Mouse (Mus musculus) monocyte, adult 5-6 weeks (primary cell): ENCODE data around the gene Papln. TPM values are rescaled to one million over a fixed set of nuclear protein-coding genes. Genes with fewer than 3 reads are reported as not detected.

Source experiments
- ATAC-seq: fragments of 153-309, 156-312 bp; replicated peaks from 2 replicates; pipeline ENCODE4 v1.8.0; 2017; ENCODE audit warnings: mild to moderate bottlenecking; ENCODE audit not compliant: low TSS enrichment, insufficient number of reproducible peaks, severe bottlenecking, poor library complexity, low FRiP score
- total RNA-seq: library from RNA; stranded (forward); fragments of 200-1000, 200-491, 200-594 nt; gene quantifications from 3 replicates; pipeline ENCODE4 v1.2.3, GENCODE M21; 2017

The Papln gene
- total RNA-seq, result not detected in 3 replicates

DNA sequence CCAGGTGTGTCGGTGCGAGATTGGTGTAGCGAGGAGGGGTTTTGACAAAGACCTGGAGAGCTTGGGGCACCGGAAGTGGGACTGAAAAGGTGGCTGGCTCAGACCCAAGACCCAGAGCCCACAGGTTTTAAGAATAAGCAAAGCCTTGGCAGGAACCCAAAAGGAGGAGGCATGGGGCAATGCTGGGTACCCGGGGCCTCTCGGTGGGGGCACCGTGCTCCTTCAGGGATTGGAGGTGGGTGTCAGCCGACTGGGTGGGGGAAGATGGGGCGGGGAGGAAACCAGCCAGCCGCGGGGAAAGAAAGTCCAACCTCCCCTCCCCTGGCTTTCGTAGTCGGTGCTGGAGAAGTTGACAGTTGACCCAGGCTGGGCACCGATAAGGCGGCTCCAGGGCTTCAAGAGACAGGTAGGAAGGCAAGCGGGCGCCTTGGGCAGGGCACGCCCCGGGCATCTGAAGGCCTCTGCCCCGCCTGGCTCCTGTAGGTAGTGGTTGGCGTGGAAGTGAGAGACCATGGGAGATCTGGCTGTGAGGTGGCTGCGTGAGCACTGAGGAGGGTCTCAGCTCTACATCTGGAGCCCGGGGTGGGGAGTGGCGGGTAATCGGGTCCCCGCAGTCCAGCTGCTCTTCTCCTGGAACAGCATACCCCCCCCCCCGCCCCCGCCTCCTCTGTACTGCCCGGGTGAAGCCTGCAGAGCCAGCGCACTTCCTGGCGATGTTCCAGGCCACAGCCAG is at the start of gene Papln:
Papln (plus strand) TSS at position 324 of the 733 bp plus-strand sequence.
- no peak for ATAC-seq

GRCm38 (mm10) chr12:83713749-83714148 is 49.7 kb upstream of the Papln start:
- no peak for ATAC-seq

DNA sequence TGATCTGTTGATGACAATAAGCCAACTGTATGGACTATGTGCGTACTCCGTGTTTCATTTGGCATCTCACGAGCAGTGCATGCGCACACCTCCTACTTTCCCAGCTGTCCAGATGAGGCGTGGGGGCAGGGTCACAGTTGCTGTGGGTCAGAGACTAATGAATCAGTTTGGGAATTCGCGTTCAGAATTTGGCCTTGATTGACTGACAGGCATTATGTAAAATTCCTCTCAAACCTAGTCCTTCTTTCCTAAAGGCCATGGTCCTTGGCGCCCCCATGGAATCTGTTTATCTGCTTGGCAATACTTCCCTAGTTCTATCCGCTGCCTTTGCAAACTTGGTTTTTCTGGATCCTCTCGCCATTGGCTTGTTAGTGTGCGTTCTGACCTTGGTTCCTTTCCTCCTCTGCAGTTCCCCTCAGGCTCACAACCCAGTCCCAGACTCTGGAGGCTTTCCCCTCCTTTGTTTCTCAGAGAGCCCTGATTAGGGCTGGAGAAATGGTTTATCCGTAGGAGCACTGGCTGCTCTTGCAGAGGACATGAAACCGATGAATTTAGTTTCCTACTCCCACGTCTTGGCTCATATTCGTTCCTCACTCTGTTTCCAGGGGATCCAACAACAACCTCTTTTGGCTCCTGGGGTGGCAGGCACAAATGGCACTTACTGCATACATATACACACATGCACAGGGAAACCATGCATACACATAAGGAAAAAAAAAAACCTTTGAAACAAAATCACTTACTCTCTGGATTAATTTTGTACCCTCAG is 46.8 kb upstream of the Papln start:
- no peak for ATAC-seq

DNA sequence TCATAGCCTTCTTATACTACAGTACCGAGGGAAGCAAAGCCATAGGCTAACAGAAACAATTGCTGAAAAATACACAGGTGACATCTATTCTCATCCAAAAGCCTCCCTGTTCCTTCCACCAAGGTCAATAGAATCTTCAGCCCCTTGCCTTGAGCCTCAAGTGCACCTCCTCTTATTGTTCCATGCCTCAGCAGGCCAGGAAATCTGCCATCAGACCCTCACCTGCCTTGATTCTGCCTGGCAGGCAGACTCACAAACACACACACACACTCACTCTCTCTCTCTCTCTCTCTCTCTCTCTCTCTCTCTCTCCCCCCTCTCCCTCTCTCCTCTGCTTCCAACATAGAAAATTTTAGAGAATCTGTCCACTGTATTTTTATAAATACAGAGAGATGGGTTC is 44.0 kb upstream of the Papln start:
- no peak for ATAC-seq

GRCm38 (mm10) chr12:83721281-83721680 is 42.2 kb upstream of the Papln start:
- no peak for ATAC-seq

DNA sequence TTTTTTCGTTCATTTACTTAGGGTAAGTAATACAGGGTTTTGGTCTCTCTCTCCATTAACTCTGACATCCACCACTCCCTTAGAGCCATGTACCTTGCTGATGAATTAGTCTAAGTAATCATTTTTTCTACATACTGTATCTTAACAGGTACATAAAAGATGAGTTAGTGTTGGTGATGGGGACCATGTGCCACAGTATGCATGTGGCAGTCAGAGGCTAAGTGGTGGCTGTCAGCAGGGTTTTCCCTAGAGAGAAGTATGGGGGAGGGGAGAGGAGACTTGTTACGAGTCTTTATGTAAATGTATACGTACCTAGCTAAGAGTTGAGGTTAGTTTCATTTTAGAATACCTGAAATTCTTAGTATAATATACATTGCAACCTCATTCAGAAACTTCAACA is 40.4 kb upstream of the Papln start:
- no peak for ATAC-seq

- no peak for ATAC-seq
Observed at GRCm38 (mm10) chr12:83726510-83727308, 36.7 kb upstream of the Papln start.

DNA sequence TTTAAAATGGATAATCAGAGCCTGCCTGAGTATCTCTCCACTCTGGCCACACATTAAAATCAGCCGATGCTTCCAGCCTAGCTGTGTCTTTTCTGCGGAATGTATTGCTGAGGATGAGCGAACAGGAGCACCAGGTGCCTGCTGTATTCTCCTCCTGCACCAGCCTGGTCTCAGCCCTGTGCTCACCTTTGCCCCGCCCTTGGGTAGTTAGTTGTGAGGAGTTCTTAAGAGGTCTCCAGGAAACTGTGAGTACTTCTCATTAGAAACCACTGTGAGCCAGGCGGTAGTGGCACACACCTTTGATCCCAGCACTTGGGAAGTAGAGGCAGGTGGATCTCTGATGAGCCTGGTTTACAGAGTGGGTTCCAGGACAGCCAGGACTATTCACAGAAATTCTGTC is 31.2 kb upstream of the Papln start:
- no peak for ATAC-seq

DNA sequence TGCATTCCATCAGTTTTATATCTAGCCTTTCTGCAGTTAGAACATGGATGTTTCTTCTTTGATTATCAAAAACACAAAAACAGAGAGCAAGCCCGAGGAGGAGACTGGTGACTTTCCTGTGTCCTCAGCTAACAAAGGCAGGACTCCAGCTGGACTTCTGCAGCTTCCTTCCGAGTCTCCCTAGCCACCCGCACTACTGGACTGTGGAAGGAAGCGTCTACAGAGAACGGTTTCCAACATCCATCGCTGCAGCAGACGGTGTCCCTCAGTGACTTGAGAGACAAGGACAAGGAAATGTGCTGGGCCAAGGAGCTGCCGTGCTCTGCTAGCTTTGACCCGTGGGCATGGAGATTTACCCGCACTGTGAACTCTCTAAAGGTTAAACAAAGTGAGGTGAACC is 29.4 kb upstream of the Papln start:
- no peak for ATAC-seq

- no peak for ATAC-seq
Observed at GRCm38 (mm10) chr12:83736236-83736635, 27.2 kb upstream of the Papln start.

- no peak for ATAC-seq
Observed at GRCm38 (mm10) chr12:83738651-83739050, 24.8 kb upstream of the Papln start.

GRCm38 (mm10) chr12:83741722-83742121 is 21.7 kb upstream of the Papln start:
- ATAC-seq, result no peak

GRCm38 (mm10) chr12:83742834-83743233 is 20.6 kb upstream of the Papln start:
- no peak for ATAC-seq

DNA sequence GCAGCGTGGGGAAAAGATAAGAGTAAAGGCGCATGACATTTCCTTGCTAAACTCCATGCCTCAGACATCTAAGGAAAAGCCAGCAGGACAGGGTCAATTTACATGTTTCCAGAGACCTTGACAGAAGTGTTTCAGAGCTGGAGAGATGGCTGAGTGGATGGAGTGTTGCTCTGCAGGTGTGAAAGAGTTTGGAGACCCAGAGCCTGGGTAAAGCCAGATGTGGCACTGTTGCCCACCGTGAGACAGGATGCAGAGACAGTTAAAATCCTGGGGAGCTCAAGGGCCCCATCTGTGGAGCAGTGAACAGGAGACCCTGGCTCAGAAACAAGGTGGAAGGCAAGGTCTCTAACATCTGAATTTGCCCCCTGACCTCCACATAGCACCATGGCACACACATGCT is 19.7 kb upstream of the Papln start:
- no peak for ATAC-seq

DNA sequence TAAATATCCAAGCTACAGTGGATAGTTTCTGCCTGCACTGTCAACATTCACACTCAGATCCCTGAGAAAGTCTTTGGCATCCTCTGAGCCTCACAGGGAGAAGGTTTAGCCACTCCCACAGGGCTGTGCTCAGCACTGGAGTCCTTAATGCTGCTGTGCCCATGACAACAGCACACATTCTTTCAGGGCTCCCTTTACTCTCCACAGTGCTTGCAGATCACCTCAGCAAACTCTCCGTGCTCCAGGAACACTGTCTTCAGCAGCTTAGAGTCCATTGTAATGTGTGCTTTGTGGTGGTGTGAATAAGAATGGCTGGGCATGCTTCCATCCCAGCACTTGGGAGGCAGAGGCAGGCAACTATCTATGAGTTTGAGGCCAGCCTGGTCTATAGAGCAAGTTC is 14.2 kb upstream of the Papln start:
- ATAC-seq, result no peak

- no peak for ATAC-seq
Observed at GRCm38 (mm10) chr12:83752495-83752894, 10.9 kb upstream of the Papln start.

GRCm38 (mm10) chr12:83758735-83759134 is 4.7 kb upstream of the Papln start:
- no peak for ATAC-seq

DNA sequence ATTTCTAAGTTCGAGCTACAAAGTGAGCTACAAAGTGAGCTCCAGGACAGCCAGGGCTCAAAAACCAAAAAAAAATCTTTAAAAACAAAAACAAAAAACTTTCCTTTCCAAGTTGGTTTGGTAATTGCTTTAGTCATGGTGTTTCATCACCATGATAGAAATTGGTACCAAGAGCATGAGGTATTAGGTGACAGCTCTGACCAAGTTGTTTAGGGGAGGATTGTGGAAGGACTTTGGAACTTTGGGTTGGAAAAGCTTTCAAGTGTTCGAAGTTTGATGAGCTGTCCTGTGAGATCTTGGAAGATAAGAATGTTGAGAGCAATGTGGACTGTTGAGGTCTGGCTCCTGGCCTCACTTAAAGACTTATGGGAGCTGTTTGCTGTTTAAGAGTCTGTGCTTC is 3.2 kb upstream of the Papln start:
- ATAC-seq, result no peak

GRCm38 (mm10) chr12:83762706-83763105 is 728 bp upstream of the Papln start:
- peak; percentile 34; the same call in 1 of the 2 replicates for ATAC-seq

- ATAC-seq, result no peak; the same call in 1 of the 2 replicates
Observed at GRCm38 (mm10) chr12:83764044-83764365, 571 bp downstream of the Papln start.
